Mouse (Mus musculus): ENCODE results near the gene Tbc1d25. TPM values are rescaled to one million over a fixed set of nuclear protein-coding genes. Genes with fewer than 3 reads are reported as not detected.

Gene Tbc1d25
- 11.9 TPM for polyA plus RNA-seq (2017; shearing (Covaris generic))

DNA sequence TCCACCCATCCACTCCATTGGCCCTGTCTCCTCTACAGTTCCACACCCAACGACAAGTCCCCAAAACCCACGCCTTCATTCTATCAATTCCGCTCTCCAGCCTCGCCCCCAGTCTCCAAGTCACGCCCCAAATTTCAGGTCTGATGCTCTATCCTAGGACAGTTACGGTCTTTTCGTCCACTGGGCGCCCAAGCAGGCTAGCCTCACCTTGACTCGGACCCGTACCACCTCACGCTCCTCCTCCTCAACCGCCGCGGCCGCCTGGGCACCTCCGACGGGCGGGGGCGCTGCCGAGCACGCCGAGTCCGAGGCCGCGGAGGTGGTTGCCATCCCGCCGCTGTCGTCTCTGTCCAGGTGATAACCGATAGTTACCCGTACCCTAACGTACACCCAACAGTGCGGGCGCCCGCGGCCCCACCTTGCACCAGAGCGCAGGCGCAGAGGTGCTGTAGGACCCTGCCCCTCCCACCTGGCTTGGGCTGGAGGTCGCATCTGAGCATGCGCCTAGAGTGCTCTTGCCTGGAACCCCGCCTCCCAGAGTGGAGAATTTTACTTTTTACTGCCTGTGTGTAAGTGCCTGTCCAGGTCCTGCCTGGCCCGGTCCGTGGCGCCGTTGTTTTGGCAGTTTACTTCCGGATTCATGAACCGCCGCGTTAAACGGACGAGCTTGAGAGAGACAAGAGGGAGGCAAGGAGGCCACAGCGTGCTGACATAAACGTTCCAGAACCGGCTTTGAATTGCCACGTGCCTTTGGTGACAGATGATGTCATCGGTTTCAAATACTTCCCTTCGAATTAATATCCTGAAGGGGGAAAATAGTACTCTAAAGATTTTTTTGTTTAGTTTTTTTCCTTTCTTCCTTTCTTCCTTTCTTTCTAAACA lies at the start of gene Tbc1d25:
Gene Tbc1d25 (minus strand): TSS at position 678 of the 882 bp plus-strand sequence.

DNA sequence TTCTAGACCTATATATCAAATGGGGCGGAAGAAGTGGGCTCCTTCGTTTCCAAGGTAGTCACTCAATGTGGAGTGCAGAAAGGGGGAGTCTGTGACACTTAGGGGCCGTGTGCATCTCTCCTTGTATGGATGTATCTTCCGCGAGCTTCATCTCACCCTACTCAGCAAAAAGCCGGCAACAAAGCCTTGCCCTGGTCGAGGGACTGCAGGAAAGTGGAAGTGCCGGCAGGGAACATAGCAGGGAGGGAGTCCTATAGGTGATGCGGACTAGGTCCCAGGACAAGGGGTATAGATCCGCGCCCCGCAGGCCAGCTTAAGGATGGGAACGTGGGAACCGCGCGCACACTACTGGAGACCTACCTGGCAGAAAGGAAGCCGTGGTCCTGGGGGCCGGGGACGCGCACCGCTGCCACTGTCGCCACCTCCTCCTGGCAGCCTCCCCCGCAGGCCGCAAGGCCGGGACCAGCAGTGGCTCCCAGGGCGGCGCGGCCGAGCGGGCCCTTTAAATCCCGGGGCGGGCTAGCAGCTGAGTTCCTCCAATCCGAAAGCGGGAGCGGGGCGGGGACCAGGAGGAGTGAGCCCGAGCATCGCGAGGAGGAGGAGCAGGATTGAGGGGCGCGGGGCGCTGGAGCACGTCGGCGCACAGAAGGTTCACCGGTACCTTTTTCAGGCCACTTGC lies 30.2 kb upstream of the Tbc1d25 start, which contains the start of gene Porcn:
Gene Porcn (minus strand): TSS at position 511 of the 679 bp plus-strand sequence.

DNA sequence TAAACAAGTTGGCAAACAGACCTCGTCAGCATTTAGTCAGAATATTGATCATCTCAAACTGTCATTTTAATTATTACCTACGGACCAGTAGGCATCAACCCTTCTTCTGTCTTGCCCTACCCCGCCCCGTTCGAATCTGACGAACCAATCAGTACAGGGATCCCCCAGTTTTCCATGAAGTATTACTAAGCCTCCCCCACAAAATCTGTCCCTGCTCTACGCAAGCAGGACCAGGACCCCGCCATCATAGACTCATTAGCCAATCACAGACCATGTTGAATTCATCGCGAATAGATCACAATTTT lies 17.4 kb upstream of the Tbc1d25 start, which contains the start of gene Ebp:
Gene Ebp (minus strand): TSS at position 94 of the 305 bp plus-strand sequence.

DNA sequence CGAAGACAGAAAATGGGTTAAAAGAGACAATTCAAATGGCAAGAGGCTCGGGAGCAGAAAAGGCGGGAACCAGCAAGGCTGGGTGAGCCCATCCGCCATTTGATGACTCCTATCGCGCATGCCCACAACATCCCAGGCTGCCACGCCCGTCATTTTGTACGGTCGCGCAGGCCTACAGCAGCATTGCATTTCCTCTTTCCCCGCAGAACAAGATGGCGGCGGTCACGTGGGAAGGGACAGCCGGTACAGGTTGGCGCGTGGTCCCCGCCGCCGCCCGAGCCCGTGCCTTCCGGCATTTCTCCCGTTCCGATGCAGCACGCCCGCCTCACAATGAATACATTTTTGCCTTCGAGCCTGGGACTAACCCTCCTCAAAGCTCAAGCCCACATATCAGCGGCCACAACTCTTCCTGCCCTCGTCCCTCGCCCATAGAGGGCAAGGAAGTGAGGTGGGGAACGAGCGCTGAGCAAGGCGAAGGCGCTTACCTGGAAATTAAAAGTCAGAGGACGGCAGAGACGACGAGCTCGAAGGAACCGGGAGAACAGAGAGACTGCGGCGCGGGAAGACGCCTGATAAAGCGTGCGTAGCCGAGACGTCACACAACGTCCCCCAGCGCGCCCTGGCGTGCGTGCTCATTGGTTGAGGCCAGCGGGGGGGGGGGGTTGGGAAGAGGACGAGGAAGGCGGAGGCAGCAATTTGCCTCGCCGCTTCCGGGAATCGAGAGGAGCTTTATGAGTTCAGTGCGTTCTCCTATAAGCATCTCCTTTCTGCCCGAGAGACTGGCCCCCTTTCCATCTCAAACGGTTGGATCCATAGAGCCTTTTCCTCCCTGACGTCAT lies 30.6 kb downstream of the Tbc1d25 start, which contains the start of gene Rbm3:
Gene Rbm3 (minus strand): TSS at position 728 of the 839 bp plus-strand sequence.

DNA sequence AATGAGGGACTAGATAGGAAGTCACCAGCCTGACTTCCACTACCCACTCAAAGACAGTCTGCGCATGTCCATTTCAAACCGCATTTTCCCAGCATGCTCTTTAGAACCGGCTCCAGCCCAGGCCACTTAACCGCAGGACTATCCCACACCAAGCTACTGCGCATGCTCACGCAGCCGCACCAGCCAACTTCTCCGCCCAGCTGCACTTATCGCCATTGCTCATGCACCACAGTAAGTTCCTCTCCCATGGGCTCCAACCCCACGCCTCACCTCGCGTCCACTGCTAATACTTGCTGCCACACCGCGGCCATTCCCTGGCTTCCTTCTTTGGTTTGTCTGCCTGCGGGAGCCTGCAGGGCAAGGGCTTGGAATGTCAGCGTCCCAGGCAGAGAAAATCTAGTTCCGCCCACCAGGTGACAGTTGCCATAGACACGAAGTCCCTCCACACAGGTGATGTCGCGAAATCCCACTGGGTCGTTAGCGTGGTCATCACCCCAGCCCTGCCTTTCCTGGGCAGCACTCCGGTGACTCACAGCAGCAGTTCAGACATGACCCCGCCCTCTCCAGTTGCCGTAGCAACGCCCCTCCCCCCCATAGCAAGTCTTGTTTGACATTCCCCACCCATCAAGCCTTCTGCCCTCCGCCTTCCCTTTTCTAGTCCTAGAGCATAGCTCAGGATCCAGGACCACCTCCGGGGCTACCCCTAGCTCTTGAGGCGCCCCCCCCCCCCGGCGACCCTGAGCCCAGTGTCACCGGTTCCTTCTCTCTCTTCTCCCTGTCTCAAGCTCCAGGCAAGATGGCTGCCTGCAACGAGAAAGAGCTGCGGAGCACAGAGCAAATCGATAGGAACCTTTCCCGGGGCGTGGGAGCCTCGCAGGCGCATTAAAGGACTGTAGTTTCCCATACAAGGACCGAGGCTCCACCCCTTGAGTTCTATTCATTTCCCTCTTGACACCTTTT lies 43.7 kb downstream of the Tbc1d25 start, which contains the start of gene Wdr13:
Gene Wdr13 (minus strand): TSS at position 876 of the 960 bp plus-strand sequence.

Other genes with a start within 250 kb of the Tbc1d25 start
- gene Eras, start 247.6 kb downstream of the Tbc1d25 start, polyA plus RNA-seq (2017; shearing (Covaris generic)): not detected
- 21.7 TPM for gene Hdac6, start 228.3 kb downstream of the Tbc1d25 start, polyA plus RNA-seq (2017; shearing (Covaris generic))
- 49.0 TPM for gene Gata1, start 198.1 kb downstream of the Tbc1d25 start, polyA plus RNA-seq (2017; shearing (Covaris generic))
- not detected for gene Glod5, start 157.7 kb downstream of the Tbc1d25 start, polyA plus RNA-seq (2017; shearing (Covaris generic))
- gene Suv39h1, start 101.4 kb downstream of the Tbc1d25 start, polyA plus RNA-seq (2017; shearing (Covaris generic)): 27.3 TPM
- gene Was, start 85.7 kb downstream of the Tbc1d25 start, polyA plus RNA-seq (2017; shearing (Covaris generic)): 106 TPM
- gene Wdr13, start 43.3 kb downstream of the Tbc1d25 start, polyA plus RNA-seq (2017; shearing (Covaris generic)): 29.1 TPM
- gene Rbm3, start 30.3 kb downstream of the Tbc1d25 start, polyA plus RNA-seq (2017; shearing (Covaris generic)): 775 TPM
- gene Ebp, start 17.3 kb upstream of the Tbc1d25 start, polyA plus RNA-seq (2017; shearing (Covaris generic)): 166 TPM
- gene Porcn, start 30.3 kb upstream of the Tbc1d25 start, polyA plus RNA-seq (2017; shearing (Covaris generic)): not detected
- gene Ftsj1, start 76.2 kb upstream of the Tbc1d25 start, polyA plus RNA-seq (2017; shearing (Covaris generic)): 24.4 TPM
- gene Slc38a5, start 95.0 kb upstream of the Tbc1d25 start, polyA plus RNA-seq (2017; shearing (Covaris generic)): not detected
- not detected for gene Ssxb10, start 151.2 kb upstream of the Tbc1d25 start, polyA plus RNA-seq (2017; shearing (Covaris generic))
- not detected for gene Ssxb9, start 190.8 kb upstream of the Tbc1d25 start, polyA plus RNA-seq (2017; shearing (Covaris generic))
- gene Ssxb1, start 237.1 kb upstream of the Tbc1d25 start, polyA plus RNA-seq (2017; shearing (Covaris generic)): not detected